Mouse (Mus musculus): ENCODE results near the gene Ajm1.
A peak's percentile ranks its signal among the peaks of the same experiment; 100 is the strongest.
"Not testable (repeated sequence)": the region's sequence is repeated elsewhere in the genome, so short reads cannot be mapped to it uniquely, and the experiment has no call there.

Gene Ajm1

DNA sequence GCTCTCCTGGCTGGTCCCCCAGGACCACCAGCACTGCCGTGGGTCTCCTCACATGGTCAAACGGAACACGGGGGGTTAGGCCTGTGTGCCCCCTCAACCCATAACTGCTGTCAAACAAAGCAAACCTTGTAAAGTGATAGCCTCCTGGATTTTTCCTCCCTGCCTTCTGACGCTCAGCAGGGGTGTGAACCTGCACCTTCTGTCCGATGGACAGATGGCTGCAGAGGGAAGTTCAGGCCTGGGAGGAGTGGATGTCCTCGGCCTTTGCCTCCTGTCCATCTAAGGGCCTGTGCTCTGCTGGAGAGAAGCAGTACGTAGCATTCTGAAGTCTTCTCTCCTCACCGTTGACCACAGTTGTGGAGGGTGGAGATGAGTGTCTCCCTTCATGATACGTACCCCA is 19.6 kb downstream of the Ajm1 start:
- DNase-seq, result no peak

DNA sequence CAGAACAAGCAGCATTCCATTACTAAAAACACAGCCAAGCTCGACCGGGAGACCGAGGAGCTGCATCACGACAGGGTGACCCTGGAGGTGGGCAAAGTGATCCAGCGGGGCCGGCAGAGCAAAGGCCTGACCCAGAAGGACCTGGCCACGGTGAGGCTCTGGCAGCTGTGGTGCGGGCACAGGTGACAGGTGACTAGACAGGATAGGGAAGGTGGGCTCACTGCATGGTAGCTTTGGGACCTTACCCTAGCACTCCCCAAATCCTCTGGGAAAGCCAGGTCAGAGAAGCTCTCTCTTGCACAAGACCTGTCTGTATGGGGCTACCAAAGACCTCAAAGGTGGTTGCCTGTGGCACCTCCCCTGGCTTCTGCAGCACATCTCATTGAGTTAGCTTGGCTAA is 21.0 kb downstream of the Ajm1 start:
- peak in 1 of 2 experiments; percentile 34 for DNase-seq

DNA sequence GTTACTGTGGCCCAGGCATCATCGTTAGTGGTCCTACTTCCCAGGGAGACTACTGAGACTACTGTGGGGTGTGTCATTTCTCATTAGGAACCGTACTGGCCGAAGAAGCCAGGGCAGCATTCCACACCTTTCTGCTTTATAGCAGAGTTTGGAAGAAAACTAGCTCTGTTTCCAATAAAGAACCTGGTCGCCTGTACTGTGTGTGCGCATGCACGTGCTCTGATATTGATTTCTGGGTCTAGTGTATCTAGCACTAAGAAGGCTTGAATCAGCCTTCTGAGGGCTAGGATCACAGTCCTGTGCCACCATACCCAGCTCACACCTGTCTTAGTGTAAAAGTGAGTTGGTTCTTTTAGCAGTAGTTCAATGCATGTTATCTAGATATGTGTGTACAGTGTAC is 22.8 kb downstream of the Ajm1 start:
- no peak for DNase-seq

DNA sequence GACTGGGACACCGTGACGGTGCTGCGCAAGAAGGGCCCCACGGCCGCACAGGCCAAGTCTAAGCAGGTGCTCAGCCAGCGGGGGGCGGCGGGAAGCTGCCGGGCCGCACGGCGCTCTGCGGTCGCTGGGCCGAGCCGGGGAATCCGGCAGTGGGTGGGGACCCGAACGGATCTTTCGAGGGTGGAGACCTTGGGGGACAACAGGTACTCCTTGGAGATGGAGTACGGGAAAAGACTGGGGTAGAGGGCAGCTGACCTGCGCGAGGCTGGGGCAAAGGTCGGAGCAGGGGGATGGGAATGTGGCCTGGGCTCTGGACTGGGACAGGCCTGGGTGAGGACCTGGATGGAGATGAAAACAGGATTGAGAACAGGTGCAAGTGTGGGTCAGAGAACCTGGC is 23.6 kb downstream of the Ajm1 start:
- DNase-seq, result peak; percentile 70 to 80

DNA sequence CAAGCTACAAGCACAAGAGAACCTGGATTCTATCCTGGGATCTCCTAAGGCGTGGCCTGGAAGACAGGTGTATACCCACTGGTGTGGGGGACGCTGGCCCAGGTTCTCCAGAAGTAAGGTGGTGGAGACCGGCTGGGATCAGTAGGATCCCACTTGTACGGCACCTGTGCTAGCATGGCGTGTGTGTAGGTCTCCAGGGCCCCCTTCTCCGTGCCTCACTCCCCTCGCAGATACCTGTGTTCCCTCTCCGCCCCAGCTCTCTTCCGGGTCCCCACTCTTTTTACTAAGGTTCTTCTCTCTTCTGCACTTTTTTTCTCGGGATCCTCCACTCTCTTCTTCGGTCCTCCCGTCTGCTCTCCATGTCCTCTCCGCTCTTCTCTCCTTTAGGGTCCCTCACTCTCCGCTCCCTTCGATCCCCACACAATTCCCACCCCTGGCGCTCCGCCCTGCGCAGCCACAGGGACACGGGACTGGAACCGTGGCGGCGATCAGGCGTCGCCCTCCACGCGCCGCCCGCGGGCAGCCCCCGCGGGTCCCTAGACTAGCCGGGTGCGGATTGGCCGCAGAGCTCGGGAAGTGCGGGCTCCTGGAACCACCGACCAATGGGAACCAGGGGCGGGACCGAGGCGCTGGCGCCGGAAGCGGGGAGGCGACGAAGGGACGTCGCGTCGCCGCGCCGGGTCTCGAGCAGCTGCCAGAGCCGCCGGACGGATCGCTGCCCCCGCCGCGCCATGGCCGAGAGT is 24.2 kb downstream of the Ajm1 start, which contains the start of gene Edf1:
Gene Edf1 (plus strand): TSS at position 627 of the 743 bp plus-strand sequence.
- DNase-seq, result peak; percentile 97

DNA sequence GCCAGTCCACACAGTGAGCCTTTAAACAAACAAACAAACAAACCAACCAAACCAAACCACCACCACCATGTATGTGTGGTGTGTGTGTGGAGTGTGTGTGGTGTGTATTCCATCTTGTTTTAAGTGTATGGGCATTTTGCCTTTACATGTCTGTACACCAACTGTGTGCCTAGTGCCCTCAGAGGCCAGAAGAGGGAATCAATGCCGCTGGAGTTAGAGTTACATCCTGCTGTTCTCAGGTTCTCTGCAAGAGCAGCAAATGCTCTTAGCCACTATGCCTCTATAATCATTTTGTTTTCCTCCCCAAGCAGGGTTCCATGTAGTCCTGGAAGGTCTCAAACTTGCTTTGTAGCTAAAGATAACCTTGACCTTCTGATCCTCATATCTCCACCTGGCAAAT is 25.3 kb downstream of the Ajm1 start:
- no peak for DNase-seq

DNA sequence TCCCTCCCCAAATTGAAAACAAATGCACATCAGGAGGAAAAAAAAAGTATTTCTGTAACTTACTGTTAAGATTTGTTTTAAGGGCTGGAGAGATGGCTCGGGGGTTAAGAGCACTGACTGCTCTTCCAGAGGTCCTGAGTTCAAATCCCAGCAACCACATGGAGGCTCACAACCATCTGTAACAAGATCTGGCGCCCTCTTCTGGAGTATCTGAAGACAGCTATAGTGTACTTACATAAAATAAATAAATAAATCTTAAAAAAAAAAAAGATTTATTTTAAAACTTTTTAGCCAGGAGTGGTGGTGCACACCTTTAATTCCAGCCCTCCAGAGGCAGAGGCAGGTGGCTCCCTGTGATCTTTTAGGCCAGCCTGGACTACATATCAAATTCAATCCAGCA is 26.1 kb downstream of the Ajm1 start:
- DNase-seq, result not testable (repeated sequence)

DNA sequence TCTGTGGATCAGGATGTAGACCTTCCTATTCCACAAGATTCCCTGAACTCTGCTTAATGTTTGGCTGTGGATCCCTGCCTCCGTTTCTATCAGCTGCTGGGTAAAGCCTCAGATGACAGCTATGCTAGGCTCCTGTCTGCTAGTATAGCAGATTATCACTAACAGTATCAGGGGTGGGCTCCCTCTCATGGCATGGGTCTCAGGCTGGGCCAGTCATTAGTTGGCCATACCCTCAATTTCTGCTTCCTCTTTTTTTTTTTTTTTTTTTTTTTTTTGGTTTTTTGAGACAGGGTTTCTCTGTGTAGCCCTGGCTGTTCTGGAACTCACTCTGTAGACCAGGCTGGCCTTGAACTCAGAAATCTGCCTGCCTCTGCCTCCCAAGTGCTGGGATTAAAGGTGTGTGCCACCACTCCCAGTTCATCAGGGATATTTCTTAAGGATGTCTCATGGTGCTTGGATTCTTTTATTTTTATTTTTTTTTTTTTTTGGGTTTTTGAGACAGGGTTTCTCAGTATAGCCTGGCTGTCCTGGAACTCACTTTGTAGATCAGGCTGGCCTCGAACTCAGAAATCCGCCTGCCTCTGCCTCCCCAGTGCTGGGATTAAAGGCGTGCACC is 28.3 kb downstream of the Ajm1 start:
- DNase-seq, result not testable (repeated sequence)

DNA sequence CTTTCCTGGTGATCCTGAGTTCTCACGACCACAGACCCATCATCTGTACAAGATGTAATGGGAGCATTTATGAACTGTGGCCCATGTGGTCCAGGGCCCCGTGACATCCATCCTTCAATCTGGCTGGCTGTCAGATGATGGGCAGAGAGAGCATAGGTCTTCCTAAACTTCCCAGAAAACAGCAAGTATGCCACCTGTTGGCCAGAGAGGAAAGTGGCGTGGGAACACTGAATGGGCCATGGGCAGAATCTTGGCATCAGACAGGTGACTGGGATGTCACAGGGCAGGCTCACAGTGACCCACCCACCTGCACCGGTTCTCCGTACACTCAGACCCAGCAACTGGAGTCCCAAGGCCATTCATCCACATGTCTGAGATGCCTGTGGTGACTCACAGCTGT is 30.4 kb downstream of the Ajm1 start:
- peak; percentile 71 to 82 for DNase-seq

DNA sequence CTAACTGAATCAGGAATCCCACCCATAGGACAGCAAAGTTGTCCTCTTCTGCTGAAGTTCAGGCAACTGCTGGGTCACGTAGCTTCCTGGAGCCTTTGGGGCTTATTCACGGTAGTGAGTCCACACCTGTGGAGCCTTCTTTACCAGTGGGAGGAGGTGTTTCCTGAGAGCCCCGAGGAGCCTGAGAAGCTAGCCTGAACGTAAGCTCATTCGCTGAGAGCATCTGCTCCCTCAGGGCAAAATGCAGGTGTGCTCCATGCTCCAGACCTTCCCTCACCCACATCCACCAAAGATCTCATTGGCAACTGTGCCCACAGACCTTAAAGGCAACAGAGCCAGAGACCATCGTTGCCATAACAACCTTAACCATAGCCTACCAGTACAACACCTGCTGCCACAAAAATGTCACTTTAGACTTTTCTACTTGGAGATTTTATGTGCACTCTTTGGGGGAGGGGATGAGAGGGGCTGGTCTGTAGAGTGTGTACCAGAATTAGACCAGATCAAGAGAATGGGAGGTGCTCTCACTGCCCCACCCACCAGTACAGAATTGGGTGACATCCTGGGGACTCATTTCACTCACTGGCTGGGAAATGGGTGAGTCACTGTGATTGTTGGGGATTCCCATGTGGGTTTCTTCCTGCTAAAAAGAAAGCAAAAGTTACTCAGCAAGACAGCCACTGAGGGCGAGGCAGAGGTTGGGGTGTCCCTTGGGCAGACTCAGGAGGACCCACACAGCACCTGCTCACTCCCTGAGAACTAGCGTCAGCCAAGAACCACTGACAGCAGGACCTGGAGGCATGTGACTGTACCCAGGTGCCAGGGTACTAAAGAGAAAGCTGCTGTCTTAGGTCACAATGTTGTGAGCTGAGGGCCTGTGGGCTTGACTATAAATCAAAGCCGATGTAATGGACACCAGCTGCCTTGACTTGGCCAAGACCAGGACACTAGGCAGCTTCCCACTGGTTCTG is 32.3 kb downstream of the Ajm1 start:
- DNase-seq, result no peak

DNA sequence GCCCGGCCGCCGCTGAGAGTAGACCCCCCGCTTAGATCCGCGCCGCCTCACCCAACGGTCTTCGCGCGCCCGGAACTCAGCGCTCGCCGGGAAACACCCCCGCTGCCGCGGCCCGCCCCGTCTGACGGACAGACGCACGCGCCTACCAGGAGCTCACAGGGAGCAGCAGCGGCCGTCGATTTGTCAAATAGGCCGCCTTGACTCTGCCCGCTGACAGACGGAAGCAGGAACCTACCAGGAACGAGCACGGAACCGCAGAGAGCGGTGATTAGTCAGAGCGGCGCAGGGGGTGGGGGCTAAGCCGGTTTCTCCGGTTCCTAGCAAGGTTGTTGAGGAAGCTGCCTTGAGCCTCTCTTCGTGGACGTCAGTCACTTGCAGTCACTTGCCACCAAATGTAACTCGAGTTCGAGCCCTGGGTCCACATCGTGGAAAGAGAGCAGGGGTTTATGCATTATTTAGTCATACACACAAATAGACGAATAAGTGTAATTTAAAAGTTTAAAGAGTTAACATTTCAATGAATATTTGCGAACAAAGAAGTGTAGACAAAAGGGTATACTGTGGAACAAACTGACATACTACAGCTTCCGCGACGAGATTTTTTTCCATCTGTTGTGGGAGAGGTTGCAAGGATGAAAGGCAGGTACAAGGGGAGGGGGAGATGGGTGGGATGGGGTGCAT is 34.6 kb downstream of the Ajm1 start, which contains the start of gene Traf2:
Gene Traf2 (minus strand): TSS at position 130 of the 681 bp plus-strand sequence.
- peak; percentile 99 to 100 for DNase-seq

DNA sequence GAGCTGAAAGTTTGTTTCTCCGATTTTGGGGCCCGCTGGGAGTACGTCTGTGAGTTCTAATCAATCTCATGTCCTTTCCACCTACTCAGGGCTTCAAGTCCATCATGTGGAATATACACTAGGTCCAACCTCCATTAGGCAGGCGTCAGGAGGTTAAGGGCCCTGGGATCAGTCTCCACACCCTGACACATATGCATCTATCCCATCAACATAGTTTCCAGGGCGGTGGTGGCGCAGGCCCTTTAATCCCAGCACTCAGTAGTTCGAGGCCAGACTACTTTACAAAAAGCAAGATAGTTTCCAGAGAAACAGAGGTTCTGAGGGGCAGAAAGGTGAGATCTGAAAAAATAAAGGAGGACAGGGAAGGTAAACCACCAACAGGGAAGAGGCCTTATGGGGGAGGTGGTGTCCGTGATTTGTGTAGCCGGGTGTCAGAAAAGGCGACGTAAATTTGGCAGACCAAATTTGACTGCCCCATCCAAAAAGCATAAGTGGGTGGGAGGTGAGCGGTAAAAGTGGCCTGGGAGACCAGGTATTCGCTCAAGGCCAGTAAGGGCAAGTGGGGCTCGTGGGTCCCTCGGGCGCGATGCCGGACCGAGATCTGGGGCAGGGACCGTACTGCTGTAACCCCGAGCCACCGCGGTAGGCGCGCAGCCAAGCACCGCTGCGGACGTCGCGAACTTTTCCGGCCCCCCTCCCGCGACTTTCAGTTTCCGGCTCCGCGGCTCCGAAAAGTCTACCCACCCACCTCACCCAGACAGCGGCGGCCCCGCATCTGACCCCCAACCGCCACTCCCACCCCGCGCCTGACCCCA is 35.4 kb downstream of the Ajm1 start:
- peak in 1 of 2 experiments; percentile 92 for DNase-seq

DNA sequence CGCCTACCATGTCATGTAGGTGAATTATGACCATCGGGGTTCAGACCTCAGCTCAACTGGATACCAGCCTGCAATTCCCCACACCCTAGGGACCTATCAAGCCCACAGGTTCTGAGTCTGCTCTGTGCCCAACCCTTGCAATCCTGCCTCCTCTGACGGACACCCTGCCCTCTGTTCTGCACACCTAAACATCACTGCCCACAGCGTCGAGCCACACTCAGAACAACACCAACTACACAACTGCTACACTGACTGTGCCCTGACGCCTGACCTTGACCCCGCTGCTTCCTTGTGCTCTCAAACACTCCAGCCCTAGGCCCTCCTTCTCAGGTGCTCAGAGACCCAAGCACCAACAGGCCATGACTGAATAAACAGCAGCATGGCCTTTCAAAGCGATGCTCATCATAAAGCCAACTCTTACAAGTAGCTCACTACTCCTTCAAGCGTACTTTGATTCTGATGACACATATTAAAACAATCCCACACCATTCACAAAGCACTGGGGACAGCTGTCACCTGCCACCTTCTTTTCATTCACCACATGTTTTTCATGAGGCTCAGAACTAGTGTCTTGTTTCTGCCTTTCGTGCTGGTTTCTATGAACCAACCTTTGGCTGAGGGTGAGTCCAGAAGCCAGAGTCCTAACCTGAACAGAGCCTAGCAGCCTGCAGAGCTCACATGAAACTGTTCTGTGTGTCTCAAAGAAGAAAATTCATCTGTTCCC is 39.8 kb downstream of the Ajm1 start:
- peak in 1 of 2 experiments; percentile 26 for DNase-seq

DNA sequence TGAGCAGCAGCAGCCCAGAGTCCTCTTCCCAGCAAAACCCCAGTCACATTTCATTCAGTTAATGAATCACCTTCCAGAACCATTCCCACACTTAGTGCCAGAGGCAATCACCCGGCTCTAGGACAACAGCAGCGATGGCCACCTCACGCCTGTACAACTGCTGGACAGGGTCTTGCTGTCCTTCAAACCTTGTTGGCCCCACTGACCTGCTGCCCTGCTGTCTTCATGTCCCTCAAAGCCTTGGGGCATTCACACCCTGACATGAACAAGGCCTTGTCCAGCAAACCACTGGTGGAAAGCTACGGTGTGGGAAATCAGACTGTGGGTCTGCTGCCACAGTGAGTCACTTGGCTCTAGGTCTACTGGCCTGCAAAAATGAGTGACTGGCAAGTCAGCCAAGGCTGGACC is 41.0 kb downstream of the Ajm1 start:
- peak; percentile 61 to 65 for DNase-seq

DNA sequence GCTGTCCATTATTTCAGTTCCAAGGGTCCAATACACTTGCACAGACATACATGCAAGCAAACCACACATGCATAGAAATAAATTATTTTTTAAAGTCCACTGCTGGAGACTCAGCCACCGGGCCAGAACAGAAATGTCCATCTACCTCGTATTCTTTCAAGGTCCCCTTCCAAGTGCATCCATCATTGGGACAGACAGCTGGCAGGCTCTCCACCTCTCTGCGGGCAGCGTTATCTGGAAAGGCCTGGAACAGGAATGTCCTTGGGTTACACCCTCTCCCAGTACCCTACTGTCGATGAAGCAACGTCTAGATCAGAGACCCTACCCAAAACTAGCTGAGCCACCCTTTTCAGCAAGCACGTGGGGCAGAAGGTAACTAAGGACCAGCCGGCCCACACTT is 45.0 kb downstream of the Ajm1 start:
- no peak for DNase-seq

DNA sequence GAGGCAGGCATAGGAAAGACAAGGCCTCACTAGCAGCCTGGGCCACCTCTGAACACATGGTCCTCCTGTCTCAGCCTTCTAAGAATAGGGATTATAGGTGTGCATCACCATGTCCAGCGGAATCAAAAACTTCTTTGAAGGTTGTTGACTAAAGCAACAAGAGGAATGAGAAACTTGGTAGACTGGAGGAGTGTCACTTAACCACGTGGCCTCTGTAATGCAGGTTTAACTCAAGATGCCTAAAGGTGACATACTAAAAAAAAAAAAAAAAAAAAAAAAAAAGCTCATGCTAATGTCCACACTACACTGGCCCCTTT is 46.7 kb downstream of the Ajm1 start:
- no peak for DNase-seq

DNA sequence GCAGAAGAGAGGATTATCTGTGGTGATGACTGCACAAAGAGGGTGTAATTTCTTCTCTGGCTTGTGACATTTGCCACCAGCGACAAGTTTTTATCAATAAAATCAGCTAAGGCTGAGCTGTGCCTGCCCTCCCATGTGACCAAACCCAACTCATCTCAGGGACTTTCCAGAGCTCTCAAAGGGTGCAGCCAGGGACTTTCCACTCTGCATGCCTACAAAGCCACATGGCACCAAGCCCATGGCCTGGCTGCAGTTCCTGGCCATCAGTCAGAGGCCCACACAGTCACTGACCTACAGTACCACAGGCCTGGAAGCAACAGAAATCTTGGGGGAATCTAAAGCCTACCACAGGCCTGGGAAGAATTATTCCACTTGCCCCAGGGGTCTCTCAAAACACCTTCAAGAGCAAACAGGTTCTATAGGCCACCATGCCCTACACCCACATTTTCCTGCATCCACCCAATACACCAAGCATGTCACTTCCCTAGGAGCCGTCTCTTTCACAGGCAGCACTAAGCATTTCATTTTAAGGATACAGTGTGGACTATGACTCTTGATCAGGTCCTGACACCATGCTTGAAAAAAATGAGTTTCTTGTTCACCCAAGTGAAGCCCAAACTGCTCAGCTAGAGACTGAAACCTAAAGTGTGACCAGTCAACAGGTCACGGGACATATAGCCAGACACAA is 47.2 kb downstream of the Ajm1 start:
- DNase-seq, result peak; percentile 85 to 88

DNA sequence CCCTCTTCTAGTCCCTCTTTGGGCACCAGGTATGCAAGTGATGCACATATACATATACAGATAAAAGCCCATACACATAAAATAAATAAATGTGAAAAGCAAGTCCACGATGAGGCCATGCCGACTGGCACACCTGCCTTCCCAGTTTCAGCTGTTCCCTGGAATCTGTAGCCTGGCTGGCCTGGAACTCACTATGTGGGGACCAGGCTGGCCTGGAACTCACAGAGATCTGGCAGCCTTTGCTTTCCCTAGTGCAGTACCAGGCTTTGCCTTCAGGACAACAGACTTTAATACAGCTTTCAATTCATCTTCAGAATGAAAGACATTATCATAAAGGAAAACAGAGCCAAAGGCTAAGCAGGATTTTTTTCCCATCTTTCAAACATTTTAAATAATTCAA is 47.9 kb downstream of the Ajm1 start:
- DNase-seq, result no peak

DNA sequence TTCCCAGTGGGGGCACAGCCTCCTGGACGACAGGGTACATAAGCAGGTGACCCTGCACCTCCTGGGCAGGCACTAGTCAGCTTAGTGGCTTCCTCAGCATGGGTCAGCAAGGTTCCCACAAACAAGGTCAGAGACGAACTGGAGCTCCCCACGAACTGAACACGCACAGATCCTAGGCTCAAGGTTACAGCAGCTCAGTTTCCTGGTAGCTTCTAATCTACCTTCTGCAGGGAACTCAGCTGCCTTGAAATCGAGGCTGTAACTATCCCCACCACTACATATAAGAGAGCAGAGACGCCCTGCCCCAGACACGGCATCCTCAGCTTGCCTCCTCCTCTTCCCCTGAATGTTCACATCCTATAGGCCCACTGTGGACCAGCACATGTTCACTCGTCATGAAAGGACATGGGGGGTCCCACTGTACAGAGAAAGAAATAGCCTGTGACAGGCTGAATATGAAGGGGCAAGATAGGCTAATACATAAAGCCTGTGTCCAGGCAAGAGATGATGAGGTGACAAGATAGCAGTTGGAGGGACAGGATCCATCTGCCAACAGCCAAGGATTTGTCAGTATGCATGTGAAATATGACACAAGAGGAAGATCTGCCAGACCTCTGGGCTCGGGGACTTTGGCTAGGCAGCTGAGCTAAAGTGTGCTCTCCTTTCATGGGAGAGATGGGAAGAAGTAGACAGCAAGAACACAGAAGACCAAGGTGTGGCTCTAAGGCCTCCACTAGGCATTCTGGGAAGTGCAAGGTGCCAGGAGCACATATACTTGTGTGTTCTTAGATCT is 54.9 kb downstream of the Ajm1 start:
- no peak for DNase-seq

All from kidney, postnatal 36 days (tissue).